Mouse (Mus musculus) frontal cortex, adult (tissue): Measurements from ENCODE around the gene Prl3b1.

ENCODE experiments used
- ATAC-seq: cut with Nextera tagmentation; 2 replicates; pipeline ENCODE4 v1.9.2; 2017; ENCODE audit warnings: mild to moderate bottlenecking, moderate library complexity, mixed read lengths; ENCODE audit not compliant: low TSS enrichment

Prl3b1 gene

GRCm38 (mm10) chr13:27241547-27241946, at the start of gene Prl3b1:
Gene Prl3b1 (plus strand): TSS chr13:27241847.
- no peak for ATAC-seq

GRCm38 (mm10) chr13:27196359-27196758, 45.3 kb upstream of the Prl3b1 start, which contains the start of gene Prl3c1:
Gene Prl3c1 (plus strand): TSS chr13:27196659.
- no peak for ATAC-seq

GRCm38 (mm10) chr13:27259136-27259535, 17.5 kb downstream of the Prl3b1 start, which contains the start of gene Prl3a1:
Gene Prl3a1 (plus strand): TSS chr13:27259436.
- ATAC-seq = no peak
